Mouse (Mus musculus) layer of hippocampus, postnatal 25 days (tissue): ENCODE data around the gene Upk1b. TPM values are rescaled to one million over a fixed set of nuclear protein-coding genes. Genes with fewer than 3 reads are reported as not detected.
"Not testable (repeated sequence)": the region's sequence is repeated elsewhere in the genome, so short reads cannot be mapped to it uniquely, and the experiment has no call there.

ENCODE experiments used
- DNase-seq, 2 experiments: peaks; one replicate each; pipeline ENCODE4 v3.0.0; 2022; ENCODE audit warnings: mixed read lengths in 2 of 2, low spot score in 1 of 2; ENCODE audit errors: extremely low spot score in 1 of 2
- total RNA-seq, 2 experiments: library from RNA; stranded (reverse); gene quantifications; 2 replicates each; pipeline ENCODE4 v1.2.3; 2021

Gene Upk1b
- total RNA-seq = 1 to 10 TPM; 1.2 to 1.6 TPM

- DNase-seq = peak in 1 of 2 experiments; percentile 6
Observed at GRCm38 (mm10) chr16:38800091-38800490, at the start of gene Upk1b. Gene Upk1b, minus strand, starts transcription at chr16:38800328.

- DNase-seq = no peak
Observed at GRCm38 (mm10) chr16:38828649-38829048, 28.5 kb upstream of the Upk1b start, which contains the start of gene 4930435E12Rik. Gene 4930435E12Rik, minus strand, starts transcription at chr16:38828749.

- DNase-seq = peak; percentile 37 to 73
Observed at GRCm38 (mm10) chr16:38812521-38812920, 12.4 kb upstream of the Upk1b start.

- no peak for DNase-seq
Observed at GRCm38 (mm10) chr16:38810196-38810595, 10.1 kb upstream of the Upk1b start.

GRCm38 (mm10) chr16:38807796-38808195 is 7.7 kb upstream of the Upk1b start:
- not testable (repeated sequence) for DNase-seq

- no peak for DNase-seq
Observed at GRCm38 (mm10) chr16:38798957-38799450, 1.1 kb downstream of the Upk1b start.

- DNase-seq = no peak
Observed at GRCm38 (mm10) chr16:38793120-38793519, 7.0 kb downstream of the Upk1b start.

GRCm38 (mm10) chr16:38789966-38790365 is 10.2 kb downstream of the Upk1b start:
- DNase-seq = no peak

GRCm38 (mm10) chr16:38789016-38789415 is 11.1 kb downstream of the Upk1b start:
- no peak for DNase-seq

GRCm38 (mm10) chr16:38785301-38785700 is 14.8 kb downstream of the Upk1b start:
- DNase-seq = no peak

- DNase-seq = no peak
Observed at GRCm38 (mm10) chr16:38782524-38783067, 17.5 kb downstream of the Upk1b start.

GRCm38 (mm10) chr16:38781946-38782345 is 18.2 kb downstream of the Upk1b start:
- no peak for DNase-seq

GRCm38 (mm10) chr16:38780960-38781572 is 19.1 kb downstream of the Upk1b start:
- no peak for DNase-seq

- DNase-seq = no peak
Observed at GRCm38 (mm10) chr16:38776342-38776741, 23.8 kb downstream of the Upk1b start.

- no peak for DNase-seq
Observed at GRCm38 (mm10) chr16:38774964-38775746, 25.0 kb downstream of the Upk1b start.

GRCm38 (mm10) chr16:38772906-38773496 is 27.1 kb downstream of the Upk1b start:
- DNase-seq = no peak

GRCm38 (mm10) chr16:38771145-38771544 is 29.0 kb downstream of the Upk1b start:
- DNase-seq = no peak

GRCm38 (mm10) chr16:38769529-38769928 is 30.6 kb downstream of the Upk1b start:
- no peak for DNase-seq

GRCm38 (mm10) chr16:38768386-38768785 is 31.7 kb downstream of the Upk1b start:
- DNase-seq = no peak

GRCm38 (mm10) chr16:38767761-38768160 is 32.4 kb downstream of the Upk1b start:
- DNase-seq = peak in 1 of 2 experiments; percentile 54

GRCm38 (mm10) chr16:38766671-38767070 is 33.5 kb downstream of the Upk1b start:
- DNase-seq = no peak
